Mouse (Mus musculus) limb, embryonic 14.5 days (tissue): ENCODE measurements at regions not wholly inside any gene's neighbourhood (a gene's known extent, or its start where the extent isn't known, plus 50 kb on each side); places are given as distances from the start of the nearest gene placed in this dataset.
A peak's percentile ranks its signal among the peaks of the same experiment; 100 is the strongest.

ENCODE experiments used
- ATAC-seq: fragments of 200-750 bp; cut with Nextera tagmentation; 2 replicates; pipeline ENCODE4 v1.8.0; 2017; ENCODE audit warnings: low read depth, moderate number of reproducible peaks, moderate TSS enrichment; ENCODE audit not compliant: low FRiP score
- DNase-seq: peaks from one replicate; pipeline ENCODE4 v3.0.0-alpha.2; 2015; ENCODE audit warnings: low spot score
- H3K27ac ChIP-seq: fragments of 300-500 bp; sonication (generic); replicated peaks from 2 replicates; pipeline ENCODE4 v1.5.1; 2014; ENCODE audit warnings: low read depth, mild to moderate bottlenecking, low read length, moderate library complexity, mixed read lengths
- H3K27me3 ChIP-seq: fragments of 300-500 bp; sonication (generic); 2 replicates; pipeline ENCODE4 v1.6.1; 2014; ENCODE audit warnings: low read length, mixed read lengths; ENCODE audit not compliant: control insufficient read depth, insufficient read depth
- H3K36me3 ChIP-seq: fragments of 300-500 bp; sonication (generic); 2 replicates; pipeline ENCODE4 v1.6.1; 2014; ENCODE audit warnings: mild to moderate bottlenecking, low read length, moderate library complexity, mixed read lengths; ENCODE audit not compliant: control insufficient read depth, insufficient read depth
- H3K4me1 ChIP-seq: fragments of 300-500 bp; sonication (generic); 2 replicates; pipeline ENCODE4 v1.6.1; 2014; ENCODE audit warnings: antibody characterized with exemption, low read length, mixed read lengths; ENCODE audit not compliant: control insufficient read depth, insufficient read depth
- H3K4me2 ChIP-seq: fragments of 300-500 bp; sonication (generic); replicated peaks from 2 replicates; pipeline ENCODE4 v1.6.1; 2014; ENCODE audit warnings: low read depth, mild to moderate bottlenecking, low read length, moderate library complexity; ENCODE audit not compliant: severe bottlenecking
- H3K4me3 ChIP-seq: fragments of 300-500 bp; sonication (generic); replicated peaks from 2 replicates; pipeline ENCODE4 v1.5.1; 2014; ENCODE audit warnings: low read length
- H3K9ac ChIP-seq: fragments of 300-500 bp; sonication (generic); 2 replicates; pipeline ENCODE4 v1.6.1; 2014; ENCODE audit warnings: mild to moderate bottlenecking, low read depth, low read length, moderate library complexity; ENCODE audit not compliant: severe bottlenecking
- H3K9me3 ChIP-seq: fragments of 300-500 bp; sonication (generic); 2 replicates; pipeline ENCODE4 v1.6.1; 2016; ENCODE audit warnings: low read length; ENCODE audit not compliant: control insufficient read depth
- POLR2A ChIP-seq: fragments of 200-500 bp; IDR thresholded peaks from 2 replicates; pipeline ENCODE4 v1.8.0; 2012; ENCODE audit warnings: inconsistent platforms, mild to moderate bottlenecking, moderate library complexity, borderline replicate concordance; ENCODE audit not compliant: insufficient read depth, insufficient read length; ENCODE audit errors: extremely low read depth
- WGBS: fragments of 180-500 bp; shearing (Covaris S2); extraction: QIAGEN DNeasy Blood & Tissue Kit; methylation state at CpG from one replicate; pipeline ENCODE4 v1.1.7; 2014; 5-methylcytosine and 5-hydroxymethylcytosine counted together

GRCm38 (mm10) chr9:83247066-83247668, 100.7 kb upstream of the Hmgn3 start:
- TF ChIP-seq POLR2A = no peak
- ATAC-seq = no peak
- Histone ChIP-seq H3K27me3 (no peaks in the 10 kb centered on the region), H3K4me2 (no peak overlapping the region), H3K9me3 (no peaks in the 10 kb centered on the region), H3K27ac (no peak overlapping the region), H3K4me3 (no peak overlapping the region), H3K4me1 (no peaks in the 10 kb centered on the region), H3K9ac (no peak overlapping the region), H3K36me3 (no peaks in the 10 kb centered on the region)
- peak; percentile 6 for DNase-seq
- WGBS = 62% methylated on average over 12 of the region's 12 CpGs

- Histone ChIP-seq H3K36me3 (no peaks in the 10 kb centered on the region), H3K4me3 (no peak overlapping the region), H3K4me2 (no peak overlapping the region), H3K9me3 (no peaks in the 10 kb centered on the region), H3K27me3 (no peaks in the 10 kb centered on the region), H3K4me1 (no peaks in the 10 kb centered on the region), H3K27ac (no peak overlapping the region), H3K9ac (no peak overlapping the region)
- no peak for DNase-seq
- 92% methylated on average over 4 of the region's 4 CpGs for WGBS
- TF ChIP-seq POLR2A = no peak
- no peak for ATAC-seq
Measured at GRCm38 (mm10) chr9:83241119-83241518, 94.6 kb upstream of the Hmgn3 start.

GRCm38 (mm10) chr9:83239097-83239496, 92.6 kb upstream of the Hmgn3 start:
- Histone ChIP-seq H3K4me3 (no peak overlapping the region), H3K9ac (no peak overlapping the region), H3K27me3 (no peaks in the 10 kb centered on the region), H3K4me2 (no peak overlapping the region), H3K9me3 (no peaks in the 10 kb centered on the region), H3K27ac (no peak overlapping the region), H3K36me3 (no peaks in the 10 kb centered on the region), H3K4me1 (no peaks in the 10 kb centered on the region)
- ATAC-seq (no peak), DNase-seq (no peak)
- TF ChIP-seq POLR2A = no peak
- 82% methylated on average over 10 of the region's 10 CpGs for WGBS

GRCm38 (mm10) chr9:83221866-83222265, 75.4 kb upstream of the Hmgn3 start:
- no peak overlapping the region for H3K9ac ChIP-seq
- H3K27me3 ChIP-seq = no peaks in the 10 kb centered on the region
- no peak overlapping the region for H3K4me2 ChIP-seq
- no peak overlapping the region for H3K4me3 ChIP-seq
- no peaks in the 10 kb centered on the region for H3K4me1 ChIP-seq
- H3K9me3 ChIP-seq = no peaks in the 10 kb centered on the region
- no peaks in the 10 kb centered on the region for H3K36me3 ChIP-seq
- DNase-seq = no peak
- no peak overlapping the region for H3K27ac ChIP-seq
- TF ChIP-seq POLR2A = no peak
- ATAC-seq = no peak

- H3K9ac ChIP-seq = no peak overlapping the region
- H3K27me3 ChIP-seq = no peaks in the 10 kb centered on the region
- no peak for DNase-seq
- no peak for ATAC-seq
- H3K4me3 ChIP-seq = no peak overlapping the region
- TF ChIP-seq POLR2A = no peak
- H3K27ac ChIP-seq = no peak overlapping the region
- H3K4me1 ChIP-seq = no peaks in the 10 kb centered on the region
- no peaks in the 10 kb centered on the region for H3K9me3 ChIP-seq
- H3K4me2 ChIP-seq = no peak overlapping the region
- no peaks in the 10 kb centered on the region for H3K36me3 ChIP-seq
- WGBS = 84% methylated on average over 5 of the region's 5 CpGs
Measured at GRCm38 (mm10) chr9:83202583-83202982, 56.1 kb upstream of the Hmgn3 start.

DNA sequence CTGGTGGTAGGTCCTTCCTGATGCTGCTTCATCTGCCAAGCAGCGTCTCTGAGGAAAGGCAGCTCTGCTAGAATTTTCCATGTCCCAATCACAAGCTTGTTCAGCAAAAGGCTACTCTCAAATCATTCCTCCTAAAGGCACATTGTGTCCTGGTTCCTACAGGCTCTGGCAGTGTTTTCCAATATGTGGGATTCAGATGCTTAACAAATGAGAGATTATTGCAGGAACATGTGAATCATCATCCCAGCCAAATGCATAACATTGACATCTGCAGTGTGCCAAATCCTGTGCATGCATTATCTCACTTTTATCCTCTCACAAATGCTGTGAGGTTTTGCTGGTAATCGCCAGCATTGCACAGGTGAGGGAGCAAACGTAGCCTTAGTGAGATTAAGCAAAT, 53.3 kb upstream of the Hmgn3 start:
- WGBS = 80% methylated on average over 3 of the region's 3 CpGs
- Histone ChIP-seq H3K36me3 (no peaks in the 10 kb centered on the region), H3K4me2 (no peak overlapping the region), H3K27ac (no peak overlapping the region), H3K27me3 (no peaks in the 10 kb centered on the region), H3K9ac (no peak overlapping the region), H3K4me3 (no peak overlapping the region), H3K9me3 (no peaks in the 10 kb centered on the region), H3K4me1 (peaks cover 17% of the 10 kb centered on the region)
- no peak for TF ChIP-seq POLR2A
- ATAC-seq = no peak
- DNase-seq = no peak
